12 mouse cellular contexts compared by ENCODE assay signal in genomic region chr13:112760538-112760881, GRCm38 (mm10). TPM values are rescaled to one million over a fixed set of nuclear protein-coding genes. Genes with fewer than 3 reads are reported as not detected.
DNase-seq lines count a peak whose midpoint lies in the region; ATAC-seq and TF ChIP-seq lines count a peak whose summit lies in the region.
"Had no signal": no experiment of that assay in that cellular context is flagged by ENCODE, and none has a peak within 500 bp of the region (broad histone marks: within the 10 kb centered on the region; RNA-seq: fewer than 3 reads in every experiment).

No protein-coding gene starts in this region.

- no peaks in the 10 kb centered on the region for H3K9me3 ChIP-seq in limb, embryonic 14.5 days (ENCODE audit: control insufficient read depth, low read length)
- no peaks in the 10 kb centered on the region for H3K9me3 ChIP-seq in midbrain, embryonic 15.5 days
- H3K9me3 ChIP-seq: limb, embryonic 13.5 days had no signal

- H3K27me3 ChIP-seq in spleen, adult 2 months (ENCODE audit: control insufficient read depth, insufficient read depth, low read length): no peaks in the 10 kb centered on the region
- no peaks in the 10 kb centered on the region for H3K27me3 ChIP-seq in limb, embryonic 14.5 days (ENCODE audit: control insufficient read depth, insufficient read depth, low read length)
- H3K27me3 ChIP-seq in midbrain, embryonic 15.5 days (replicated peaks): no peaks in the 10 kb centered on the region
- H3K27me3 ChIP-seq: limb, embryonic 13.5 days had no signal

- no peak for ATAC-seq in limb, embryonic 14.5 days (ENCODE audit: low FRiP score, low read depth)
- no peak for ATAC-seq in midbrain, embryonic 15.5 days (replicated peaks)

- H3K27ac ChIP-seq in spleen, adult 2 months (ENCODE audit: insufficient read depth, low read length): peak overlapping the region; percentile 41; the same call in 1 of the 2 replicates
- 0 out of 2 replicates have a peak overlapping the region, but pooled peaks have one; percentile 43 for H3K27ac ChIP-seq in limb, embryonic 14.5 days (replicated peaks; ENCODE audit: low read depth, low read length)
- H3K27ac ChIP-seq in midbrain, embryonic 15.5 days: no peak overlapping the region
- H3K27ac ChIP-seq: limb, embryonic 13.5 days had no signal

- H3K9ac ChIP-seq in limb, embryonic 14.5 days (ENCODE audit: low read depth, low read length, severe bottlenecking): no peak overlapping the region
- H3K9ac ChIP-seq in midbrain, embryonic 15.5 days: no peak overlapping the region
- H3K9ac ChIP-seq: limb, embryonic 13.5 days had no signal

- H3K36me3 ChIP-seq in spleen, adult 2 months (ENCODE audit: control insufficient read depth, insufficient read depth, low read length): no peaks in the 10 kb centered on the region
- no peaks in the 10 kb centered on the region for H3K36me3 ChIP-seq in limb, embryonic 14.5 days (ENCODE audit: control insufficient read depth, insufficient read depth, low read length)
- H3K36me3 ChIP-seq in midbrain, embryonic 15.5 days (replicated peaks): no peaks in the 10 kb centered on the region
- H3K36me3 ChIP-seq: limb, embryonic 13.5 days had no signal

- H3K4me2 ChIP-seq in limb, embryonic 14.5 days (replicated peaks; ENCODE audit: low read depth, low read length, severe bottlenecking): no peak overlapping the region
- H3K4me2 ChIP-seq in midbrain, embryonic 15.5 days: no peak overlapping the region
- H3K4me2 ChIP-seq: limb, embryonic 13.5 days; midbrain, embryonic 11.5 days had no signal

- H3K4me3 ChIP-seq in spleen, adult 2 months (ENCODE audit: extremely low read depth, insufficient read depth, insufficient read length): no peak overlapping the region
- no peak overlapping the region for H3K4me3 ChIP-seq in limb, embryonic 14.5 days (replicated peaks; ENCODE audit: low read length)
- H3K4me3 ChIP-seq in midbrain, embryonic 15.5 days: no peak overlapping the region
- H3K4me3 ChIP-seq in lung, adult 2 months (replicated peaks; ENCODE audit: extremely low read depth, low read depth, low read length): no peak overlapping the region
- H3K4me3 ChIP-seq: limb, embryonic 13.5 days had no signal

- WGBS in spleen, adult 2 months: 4% methylated on average over 1 of the region's 1 CpGs
- 26% methylated on average over 1 of the region's 1 CpGs for WGBS in limb, embryonic 14.5 days
- 47% methylated on average over 1 of the region's 1 CpGs for WGBS in midbrain, embryonic 15.5 days
- WGBS in lung, adult 2 months: 12% methylated on average over 1 of the region's 1 CpGs

- DNase-seq in heart, adult 11 months: peak; percentile 95
- no peak for DNase-seq in heart, adult 9 months (ENCODE audit: low spot score in 2 of 2)
- no peak for DNase-seq in spleen, adult 2 months (ENCODE audit: low read depth in 1 of 2, low spot score in 2 of 2)
- DNase-seq in spleen, adult 12 weeks (ENCODE audit: low spot score): no peak
- no peak for DNase-seq in limb, embryonic 14.5 days (ENCODE audit: low spot score)
- DNase-seq in Muller cell, postnatal 12 days (ENCODE audit: inconsistent ontology term): no peak
- DNase-seq in lung, adult 2 months: no peak
- DNase-seq: cerebellum, adult 9-11 months; gastrocnemius, postnatal 36 days had no signal

- TF ChIP-seq POLR2A in spleen, adult 2 months (IDR thresholded peaks at IDR 0.05; ENCODE audit: low read depth, low read length): no peak
- no peak for TF ChIP-seq POLR2A in limb, embryonic 14.5 days (IDR thresholded peaks at IDR 0.05; ENCODE audit: borderline replicate concordance, extremely low read depth, insufficient read depth, insufficient read length)
- no peak for TF ChIP-seq POLR2A in lung, adult 2 months (IDR thresholded peaks at IDR 0.05; ENCODE audit: borderline replicate concordance, extremely low read depth, low read depth, low read length)

- peaks cover 2% of the 10 kb centered on the region; the same call in 1 of the 2 replicates for H3K4me1 ChIP-seq in spleen, adult 2 months (ENCODE audit: control insufficient read depth, insufficient read depth, insufficient read length)
- peaks cover 47% of the 10 kb centered on the region for H3K4me1 ChIP-seq in limb, embryonic 14.5 days (ENCODE audit: control insufficient read depth, insufficient read depth, low read length)
- no peaks in the 10 kb centered on the region for H3K4me1 ChIP-seq in midbrain, embryonic 15.5 days
- peaks cover 32% of the 10 kb centered on the region for H3K4me1 ChIP-seq in lung, adult 2 months (ENCODE audit: control insufficient read depth, insufficient read depth, low read length)

- no peak for TF ChIP-seq CTCF in spleen, adult 2 months (IDR thresholded peaks at IDR 0.05; ENCODE audit: extremely low read depth, insufficient read depth, insufficient read length, insufficient replicate concordance)
- TF ChIP-seq CTCF in lung, adult 2 months (IDR thresholded peaks at IDR 0.05; ENCODE audit: insufficient read depth, low read length): no peak

RNA-seq across cellular contexts. Expression of gene Plpp1, which starts 40.1 kb away (rescaled TPM):
- 61.6 and 71.8 TPM in 2 replicates for polyA plus RNA-seq in spleen, adult 2 months (2012; rRNA removed)
- 48.8 and 52.9 TPM in 2 replicates for polyA plus RNA-seq in limb, embryonic 14.5 days (2012; rRNA removed)
- 66.0 and 70.9 TPM in 2 replicates for polyA plus RNA-seq in limb, embryonic 14.5 days (2014; fragmentation: Nextera tagmentation; extraction: Ambion mirVana)
- 59.9 and 62.3 TPM in 2 replicates for polyA plus RNA-seq in midbrain, embryonic 15.5 days (2015; fragmentation: Nextera tagmentation; extraction: Ambion mirVana)
- 171 and 191 TPM in 2 replicates for polyA plus RNA-seq in lung, adult 2 months (2012; rRNA removed)
